Mouse (Mus musculus) small intestine, adult 2 months (tissue): Measurements from ENCODE around the gene Elf1. TPM values are rescaled to one million over a fixed set of nuclear protein-coding genes. Genes with fewer than 3 reads are reported as not detected.

Experiments
- H3K27ac ChIP-seq: fragments of 200-500 bp; 2 replicates; pipeline ENCODE4 v1.5.1; 2012; ENCODE audit warnings: low read depth, low read length, control low read depth, inconsistent platforms; ENCODE audit not compliant: insufficient read depth
- H3K27me3 ChIP-seq: fragments of 200-500 bp; 2 replicates; pipeline ENCODE4 v1.6.1; 2012; ENCODE audit warnings: mild to moderate bottlenecking, moderate library complexity, low read length, inconsistent platforms; ENCODE audit not compliant: control insufficient read depth, insufficient read depth
- H3K36me3 ChIP-seq: fragments of 200-500 bp; 2 replicates; pipeline ENCODE4 v1.6.1; 2012; ENCODE audit warnings: mild to moderate bottlenecking, low read length, control low read depth, inconsistent platforms; ENCODE audit not compliant: control insufficient read depth, insufficient read depth
- H3K4me1 ChIP-seq: fragments of 200-500 bp; 2 replicates; pipeline ENCODE4 v1.6.1; 2012; ENCODE audit warnings: low read length, inconsistent platforms, mixed read lengths; ENCODE audit not compliant: control insufficient read depth, insufficient read depth, insufficient read length
- H3K4me3 ChIP-seq: fragments of 200-500 bp; 2 replicates; pipeline ENCODE4 v1.5.1; 2012; ENCODE audit warnings: low read depth, mild to moderate bottlenecking, control low read depth, inconsistent platforms, low read length, moderate library complexity
- CTCF ChIP-seq: fragments of 200-500 bp; IDR thresholded peaks from 2 replicates; pipeline ENCODE4 v1.5.1; 2012; ENCODE audit warnings: low read depth, mild to moderate bottlenecking, control low read depth, inconsistent platforms, low read length, moderate library complexity, mixed read lengths; ENCODE audit not compliant: insufficient replicate concordance, insufficient read length; ENCODE audit errors: extremely low read depth
- POLR2A ChIP-seq: fragments of 200-500 bp; IDR thresholded peaks from 2 replicates; pipeline ENCODE4 v1.6.1; 2012; ENCODE audit warnings: low read depth, mild to moderate bottlenecking, control low read depth, inconsistent platforms, low read length, moderate library complexity
- WGBS: fragments of 180-500 bp; shearing (Covaris S2); methylation state at CpG from one replicate; pipeline ENCODE4 v1.1.7; 2018; 5-methylcytosine and 5-hydroxymethylcytosine counted together
- polyA plus RNA-seq: library from polyadenylated mRNA; depleted of rRNA; stranded (reverse); fragments of >200 nt; gene quantifications from 2 replicates; pipeline ENCODE4 v1.2.3, GENCODE M21; 2012

Elf1 gene
- polyA plus RNA-seq, 1 experiment, result 20.1 TPM

- TF ChIP-seq POLR2A (no peak), CTCF (no peak)
- H3K27ac ChIP-seq, result no peak overlapping the region
- no peaks in the 10 kb centered on the region for H3K4me1 ChIP-seq
- H3K4me3 ChIP-seq, result no peak overlapping the region
- no peaks in the 10 kb centered on the region for H3K27me3 ChIP-seq
- WGBS, result 84% methylated on average over 1 of the region's 1 CpGs
- H3K36me3 ChIP-seq, result peaks cover 25% of the 10 kb centered on the region
Measured at GRCm38 (mm10) chr14:79460401-79460800, 20.6 kb upstream of the Elf1 start.

- Histone ChIP-seq H3K27ac (no peak overlapping the region), H3K27me3 (no peaks in the 10 kb centered on the region), H3K4me3 (no peak overlapping the region), H3K36me3 (peaks cover 30% of the 10 kb centered on the region), H3K4me1 (no peaks in the 10 kb centered on the region)
- 90% methylated on average over 4 of the region's 4 CpGs for WGBS
- no peak for TF ChIP-seq CTCF
- no peak for TF ChIP-seq POLR2A
Measured at GRCm38 (mm10) chr14:79460988-79461387, 20.0 kb upstream of the Elf1 start.

GRCm38 (mm10) chr14:79465623-79466022, 15.4 kb upstream of the Elf1 start:
- no peaks in the 10 kb centered on the region for H3K27me3 ChIP-seq
- peaks cover 50% of the 10 kb centered on the region for H3K36me3 ChIP-seq
- H3K4me3 ChIP-seq, result no peak overlapping the region
- 84% methylated on average over 1 of the region's 1 CpGs for WGBS
- H3K27ac ChIP-seq, result no peak overlapping the region
- H3K4me1 ChIP-seq, result no peaks in the 10 kb centered on the region
- TF ChIP-seq CTCF (no peak), POLR2A (no peak)

GRCm38 (mm10) chr14:79467621-79468020, 13.4 kb upstream of the Elf1 start:
- WGBS, result 20% methylated on average over 3 of the region's 3 CpGs
- Histone ChIP-seq H3K4me1 (no peaks in the 10 kb centered on the region), H3K27ac (no peak overlapping the region), H3K4me3 (no peak overlapping the region), H3K36me3 (peaks cover 53% of the 10 kb centered on the region), H3K27me3 (no peaks in the 10 kb centered on the region)
- TF ChIP-seq CTCF (peak; percentile 76; the same call in 1 of the 2 replicates), POLR2A (no peak)

- H3K36me3 ChIP-seq, result peaks cover 49% of the 10 kb centered on the region
Measured at GRCm38 (mm10) chr14:79473384-79473783, 7.6 kb upstream of the Elf1 start.

GRCm38 (mm10) chr14:79481339-79482151, 551 bp downstream of the Elf1 start, which contains the start of gene Wbp4:
Gene Wbp4 (minus strand): TSS chr14:79481520.
- H3K27me3 ChIP-seq, result no peaks in the 10 kb centered on the region
- under 1% methylated on average over 85 of the region's 86 CpGs for WGBS
- H3K4me1 ChIP-seq, result peaks cover 7% of the 10 kb centered on the region
- H3K4me3 ChIP-seq, result peak within 1 kb of the TSS; percentile 85
- H3K27ac ChIP-seq, result peak within 1 kb of the TSS; percentile 100
- TF ChIP-seq CTCF, result no peak
- TF ChIP-seq POLR2A, result peak; percentile 58
- H3K36me3 ChIP-seq, result peaks cover 3% of the 10 kb centered on the region; the same call in 1 of the 2 replicates

More at GRCm38 (mm10) chr14:79473384-79473783, 7.6 kb upstream of the Elf1 start:
- TF ChIP-seq CTCF, result no peak
- TF ChIP-seq POLR2A, result no peak
- Histone ChIP-seq H3K27ac (no peak overlapping the region), H3K27me3 (no peaks in the 10 kb centered on the region), H3K4me1 (no peaks in the 10 kb centered on the region), H3K4me3 (no peak overlapping the region)
- WGBS, result 89% methylated on average over 2 of the region's 2 CpGs

- WGBS, result under 1% methylated on average over 11 of the region's 11 CpGs
- H3K4me3 ChIP-seq, result peak overlapping the region; percentile 85
Measured at GRCm38 (mm10) chr14:79482251-79482661, 1.3 kb downstream of the Elf1 start.

More at GRCm38 (mm10) chr14:79482251-79482661, 1.3 kb downstream of the Elf1 start:
- no peaks in the 10 kb centered on the region for H3K27me3 ChIP-seq
- peak overlapping the region; percentile 100 for H3K27ac ChIP-seq
- TF ChIP-seq CTCF (no peak), POLR2A (no peak)
- peaks cover 7% of the 10 kb centered on the region for H3K4me1 ChIP-seq
- no peaks in the 10 kb centered on the region for H3K36me3 ChIP-seq
